Mouse (Mus musculus): ENCODE data around the gene Ndufb10.

The Ndufb10 gene

DNA sequence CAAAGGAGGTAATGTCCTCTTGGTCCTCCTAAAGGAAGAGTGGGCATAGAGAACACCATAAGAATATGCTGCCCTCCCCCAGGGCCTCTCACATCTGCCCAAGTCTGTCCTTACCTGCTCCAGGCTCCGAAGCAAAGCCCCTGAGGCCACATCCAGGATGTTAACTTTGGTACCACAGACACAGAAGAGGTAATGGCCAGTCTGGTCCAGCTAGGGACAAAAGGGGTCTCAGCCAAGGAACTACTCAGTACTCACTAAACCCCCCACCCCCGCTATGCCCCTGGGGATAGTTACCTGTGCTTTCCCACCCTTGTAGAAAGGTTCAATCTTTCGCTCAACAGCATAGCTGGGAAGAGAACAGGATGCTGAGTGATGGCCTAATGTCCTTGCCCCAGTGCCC lies 18.5 kb downstream of the Ndufb10 start:
- H3K27me3 ChIP-seq (ENCODE audit: control insufficient read depth, insufficient read depth, low read length, poor library complexity, severe bottlenecking) = no peaks in the 10 kb centered on the region
- H3K36me3 ChIP-seq (ENCODE audit: control insufficient read depth, insufficient read depth, low read length, poor library complexity, severe bottlenecking) = peaks cover 2% of the 10 kb centered on the region
- DNase-seq (ENCODE audit: low read depth, low spot score) = no peak

DNA sequence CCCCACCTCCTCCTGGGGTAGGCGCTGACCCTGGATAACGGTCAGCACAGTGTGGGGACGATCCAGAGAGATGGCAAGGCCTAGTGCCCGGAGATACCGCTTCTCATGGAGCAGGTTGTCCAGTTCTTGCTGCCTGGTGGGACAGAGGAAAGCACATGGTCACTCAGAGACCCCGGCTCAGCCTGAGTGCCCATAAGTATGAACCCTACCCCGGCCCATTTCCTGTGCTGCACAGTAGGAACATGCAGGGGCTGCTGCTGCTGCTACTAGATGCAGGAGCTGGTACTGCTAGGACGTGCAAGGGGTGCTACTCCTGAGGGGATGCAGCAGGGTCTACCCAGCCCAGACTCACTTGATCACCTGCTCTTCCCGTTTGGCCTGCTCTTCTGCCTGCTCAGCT lies 23.0 kb downstream of the Ndufb10 start:
- no peaks in the 10 kb centered on the region for H3K27me3 ChIP-seq (ENCODE audit: control insufficient read depth, insufficient read depth, low read length, poor library complexity, severe bottlenecking)
- peaks cover 2% of the 10 kb centered on the region for H3K36me3 ChIP-seq (ENCODE audit: control insufficient read depth, insufficient read depth, low read length, poor library complexity, severe bottlenecking)
- DNase-seq (ENCODE audit: low read depth, low spot score) = no peak

DNA sequence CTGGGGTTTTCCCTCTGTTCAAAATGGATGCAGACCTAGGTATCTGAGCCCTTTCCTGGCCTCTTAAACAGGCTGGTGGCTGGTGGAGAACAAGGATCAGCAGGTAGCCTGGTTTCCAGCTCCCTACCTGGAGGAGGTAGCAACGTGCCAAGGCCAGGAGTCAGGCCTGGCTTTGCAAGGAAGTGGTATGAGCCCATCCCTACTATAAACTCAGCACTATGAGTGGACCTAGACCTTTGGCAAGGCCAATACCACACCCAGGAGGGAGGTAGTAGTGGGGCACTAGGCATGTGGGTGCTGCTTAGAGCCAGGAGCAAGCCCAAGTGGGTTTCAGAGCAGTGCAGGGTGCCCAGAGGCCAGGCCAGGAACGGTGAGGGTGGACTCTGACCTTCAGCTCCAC lies 24.8 kb downstream of the Ndufb10 start:
- Histone ChIP-seq H3K27me3 (ENCODE audit: control insufficient read depth, insufficient read depth, low read length, poor library complexity, severe bottlenecking) (no peaks in the 10 kb centered on the region), H3K36me3 (ENCODE audit: control insufficient read depth, insufficient read depth, low read length, poor library complexity, severe bottlenecking) (peaks cover 2% of the 10 kb centered on the region)
- DNase-seq (ENCODE audit: low read depth, low spot score) = no peak

GRCm38 (mm10) chr17:24698715-24699114 lies 25.6 kb downstream of the Ndufb10 start:
- DNase-seq (ENCODE audit: low read depth, low spot score) = no peak

DNA sequence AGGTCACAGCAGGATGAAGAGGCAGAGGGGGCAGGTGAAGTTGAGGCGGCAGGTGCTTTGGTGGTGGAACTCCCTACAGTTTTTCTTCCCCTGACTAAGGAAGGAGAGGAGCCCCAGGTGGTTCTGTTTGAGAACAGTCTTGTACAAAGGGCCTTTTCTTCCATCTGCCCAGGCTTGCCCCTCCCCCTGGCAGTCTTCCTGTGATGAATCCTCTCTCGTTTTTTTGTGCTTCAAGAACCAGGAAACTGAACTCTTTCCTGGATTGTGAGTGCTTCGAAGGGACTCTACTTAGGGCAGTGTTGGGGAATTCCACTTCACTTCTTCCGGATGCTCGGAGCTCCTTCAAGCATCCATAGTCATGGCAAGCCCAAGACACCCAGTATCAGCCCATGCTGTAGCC lies 26.3 kb downstream of the Ndufb10 start:
- no peak for DNase-seq (ENCODE audit: low read depth, low spot score)
- H3K36me3 ChIP-seq (ENCODE audit: control insufficient read depth, insufficient read depth, low read length, poor library complexity, severe bottlenecking) = peaks cover 2% of the 10 kb centered on the region
- no peaks in the 10 kb centered on the region for H3K27me3 ChIP-seq (ENCODE audit: control insufficient read depth, insufficient read depth, low read length, poor library complexity, severe bottlenecking)

More at GRCm38 (mm10) chr17:24698715-24699114, 25.6 kb downstream of the Ndufb10 start:
- Histone ChIP-seq H3K27me3 (ENCODE audit: control insufficient read depth, insufficient read depth, low read length, poor library complexity, severe bottlenecking) (no peaks in the 10 kb centered on the region), H3K36me3 (ENCODE audit: control insufficient read depth, insufficient read depth, low read length, poor library complexity, severe bottlenecking) (peaks cover 2% of the 10 kb centered on the region)

DNA sequence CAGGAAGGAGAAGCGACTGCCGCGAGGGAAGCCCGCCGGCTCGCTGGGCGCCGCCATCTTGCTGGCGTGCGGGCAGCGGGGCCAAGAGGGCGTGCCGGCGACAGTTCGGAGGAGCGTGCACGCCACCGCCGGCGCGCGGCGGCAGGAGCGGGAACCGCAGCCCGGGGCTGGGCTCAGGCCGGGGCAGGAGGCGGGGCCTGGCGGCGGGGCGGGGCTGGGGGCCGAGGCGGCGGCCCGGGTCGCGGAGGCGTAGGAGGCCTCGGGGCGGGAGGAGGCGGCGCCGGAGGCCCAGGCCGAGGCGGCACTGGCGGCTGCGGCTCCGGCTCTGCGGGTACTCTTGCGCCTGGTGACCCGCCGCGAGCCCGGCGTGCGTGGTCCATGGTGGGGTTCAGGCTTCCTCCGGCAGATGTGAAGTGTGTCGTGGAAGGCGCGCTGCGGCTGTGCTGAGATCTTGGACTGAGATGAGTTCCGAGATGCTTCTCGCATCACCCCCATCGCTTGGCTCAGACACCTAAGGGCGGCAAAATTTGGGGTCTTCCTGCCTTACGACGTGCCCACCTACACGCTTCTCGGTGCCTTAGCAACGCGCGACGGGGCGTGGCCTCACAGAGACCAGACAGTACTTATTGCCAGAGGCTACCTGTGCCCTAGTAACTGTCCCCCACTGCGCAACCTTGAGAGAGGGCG lies 28.1 kb downstream of the Ndufb10 start, which contains the start of the genes Gfer and Noxo1:
Gene Gfer, minus strand, starts transcription at position 146 of the 687 bp plus-strand sequence.
Gene Noxo1, plus strand, starts transcription at position 224 of the 687 bp plus-strand sequence.
- peak; percentile 87 for DNase-seq (ENCODE audit: low read depth, low spot score)
- Histone ChIP-seq H3K27me3 (ENCODE audit: control insufficient read depth, insufficient read depth, low read length, poor library complexity, severe bottlenecking) (no peaks in the 10 kb centered on the region), H3K36me3 (ENCODE audit: control insufficient read depth, insufficient read depth, low read length, poor library complexity, severe bottlenecking) (no peaks in the 10 kb centered on the region)

DNA sequence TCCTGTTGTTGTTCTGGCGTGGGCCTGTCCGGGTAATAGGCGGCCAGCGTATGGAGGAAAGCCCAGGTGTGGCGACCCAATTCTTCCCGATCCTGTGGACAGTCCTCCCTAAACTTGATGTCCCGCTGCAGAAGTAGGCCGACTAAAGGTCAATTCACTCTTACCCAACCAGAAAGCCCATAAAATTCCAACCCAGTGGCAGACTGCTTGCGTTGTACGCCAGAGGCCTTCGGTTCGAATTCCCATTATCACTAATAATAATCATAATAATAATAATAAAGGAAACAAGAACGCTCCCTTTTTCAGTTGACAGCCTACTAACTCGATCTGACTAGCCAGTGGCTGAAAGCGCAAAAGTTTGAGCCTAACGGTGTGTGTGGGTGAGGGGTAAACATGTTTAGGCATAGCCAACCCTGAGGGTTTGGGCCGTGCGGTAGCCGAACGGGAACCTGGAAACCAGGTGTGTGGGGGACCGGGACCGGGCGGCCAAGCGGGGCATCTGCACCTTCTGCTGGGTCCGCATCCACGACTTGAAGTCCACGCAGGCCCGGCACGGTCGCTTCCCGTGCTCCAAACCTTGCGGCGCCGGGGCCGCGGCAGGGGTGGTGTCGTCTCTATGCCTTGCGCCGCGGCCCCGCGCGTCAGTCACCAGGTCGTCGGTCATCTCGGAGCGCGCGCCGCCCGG lies 28.8 kb downstream of the Ndufb10 start:
- DNase-seq (ENCODE audit: low read depth, low spot score) = no peak
- H3K36me3 ChIP-seq (ENCODE audit: control insufficient read depth, insufficient read depth, low read length, poor library complexity, severe bottlenecking) = no peaks in the 10 kb centered on the region
- no peaks in the 10 kb centered on the region for H3K27me3 ChIP-seq (ENCODE audit: control insufficient read depth, insufficient read depth, low read length, poor library complexity, severe bottlenecking)

- no peaks in the 10 kb centered on the region; the same call in 1 of the 2 replicates for H3K27me3 ChIP-seq (ENCODE audit: control insufficient read depth, insufficient read depth, low read length, poor library complexity, severe bottlenecking)
- H3K36me3 ChIP-seq (ENCODE audit: control insufficient read depth, insufficient read depth, low read length, poor library complexity, severe bottlenecking) = no peaks in the 10 kb centered on the region; the same call in 1 of the 2 replicates
- no peak for DNase-seq (ENCODE audit: low read depth, low spot score)
Measured at GRCm38 (mm10) chr17:24692385-24692784, 31.9 kb downstream of the Ndufb10 start.

- no peak for DNase-seq (ENCODE audit: low read depth, low spot score)
- Histone ChIP-seq H3K36me3 (ENCODE audit: control insufficient read depth, insufficient read depth, low read length, poor library complexity, severe bottlenecking) (no peaks in the 10 kb centered on the region; the same call in 1 of the 2 replicates), H3K27me3 (ENCODE audit: control insufficient read depth, insufficient read depth, low read length, poor library complexity, severe bottlenecking) (no peaks in the 10 kb centered on the region; the same call in 1 of the 2 replicates)
Measured at GRCm38 (mm10) chr17:24689251-24690081, 34.8 kb downstream of the Ndufb10 start, which contains the start of gene Syngr3. Syngr3 (minus strand) TSS chr17:24689955.

GRCm38 (mm10) chr17:24687599-24687998 lies 36.7 kb downstream of the Ndufb10 start:
- no peak for DNase-seq (ENCODE audit: low read depth, low spot score)

GRCm38 (mm10) chr17:24687146-24687595 lies 37.1 kb downstream of the Ndufb10 start:
- DNase-seq (ENCODE audit: low read depth, low spot score) = peak; percentile 68
- Histone ChIP-seq H3K27me3 (ENCODE audit: control insufficient read depth, insufficient read depth, low read length, poor library complexity, severe bottlenecking) (no peaks in the 10 kb centered on the region; the same call in 1 of the 2 replicates), H3K36me3 (ENCODE audit: control insufficient read depth, insufficient read depth, low read length, poor library complexity, severe bottlenecking) (no peaks in the 10 kb centered on the region; the same call in 1 of the 2 replicates)

More at GRCm38 (mm10) chr17:24687599-24687998, 36.7 kb downstream of the Ndufb10 start:
- H3K36me3 ChIP-seq (ENCODE audit: control insufficient read depth, insufficient read depth, low read length, poor library complexity, severe bottlenecking) = no peaks in the 10 kb centered on the region; the same call in 1 of the 2 replicates
- no peaks in the 10 kb centered on the region; the same call in 1 of the 2 replicates for H3K27me3 ChIP-seq (ENCODE audit: control insufficient read depth, insufficient read depth, low read length, poor library complexity, severe bottlenecking)

DNA sequence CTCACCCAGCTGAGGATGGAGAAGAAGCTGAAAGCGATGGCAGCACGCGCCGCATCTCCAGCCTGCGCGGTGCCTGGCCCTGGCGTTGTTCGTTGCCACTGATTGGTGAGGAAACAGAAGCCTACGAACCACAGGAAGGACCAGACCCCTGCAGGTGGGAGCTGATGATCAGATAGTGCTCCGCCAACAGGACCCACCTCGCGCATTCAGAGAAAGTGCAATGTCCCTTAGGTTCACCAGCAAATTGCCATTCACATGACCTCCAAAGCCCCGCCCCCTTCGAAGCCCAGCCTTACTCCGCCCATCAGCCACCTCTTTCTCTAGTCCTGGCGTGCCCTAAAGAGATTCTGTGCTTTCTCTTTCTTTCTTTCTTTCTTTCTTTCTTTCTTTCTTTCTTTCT lies 37.8 kb downstream of the Ndufb10 start:
- H3K27me3 ChIP-seq (ENCODE audit: control insufficient read depth, insufficient read depth, low read length, poor library complexity, severe bottlenecking) = no peaks in the 10 kb centered on the region; the same call in 1 of the 2 replicates
- no peaks in the 10 kb centered on the region; the same call in 1 of the 2 replicates for H3K36me3 ChIP-seq (ENCODE audit: control insufficient read depth, insufficient read depth, low read length, poor library complexity, severe bottlenecking)
- DNase-seq (ENCODE audit: low read depth, low spot score) = peak; percentile 78

- Histone ChIP-seq H3K27me3 (ENCODE audit: control insufficient read depth, insufficient read depth, low read length, poor library complexity, severe bottlenecking) (no peaks in the 10 kb centered on the region), H3K36me3 (ENCODE audit: control insufficient read depth, insufficient read depth, low read length, poor library complexity, severe bottlenecking) (peaks cover 4% of the 10 kb centered on the region)
- DNase-seq (ENCODE audit: low read depth, low spot score) = no peak
Measured at GRCm38 (mm10) chr17:24677500-24678080, 46.7 kb downstream of the Ndufb10 start.

DNA sequence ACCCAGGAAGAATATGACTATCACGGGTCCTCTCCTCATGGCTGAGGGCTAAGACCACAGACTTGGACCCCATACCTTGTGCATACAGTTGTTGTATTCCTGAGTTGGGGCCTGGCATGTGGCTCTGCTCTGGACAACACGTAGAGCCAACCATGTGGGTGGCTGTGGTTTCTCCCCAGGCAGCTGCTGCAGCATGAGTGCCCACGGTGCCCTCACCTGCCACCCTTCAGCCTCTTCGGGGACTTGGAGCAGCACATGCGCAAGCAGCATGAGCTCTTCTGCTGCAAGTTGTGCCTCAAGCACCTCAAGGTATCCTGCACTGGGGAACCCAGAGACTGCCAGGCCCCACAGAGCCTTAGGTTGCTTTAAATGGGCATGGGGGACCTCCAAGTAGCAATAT lies 47.4 kb downstream of the Ndufb10 start:
- no peak for DNase-seq (ENCODE audit: low read depth, low spot score)
- Histone ChIP-seq H3K27me3 (ENCODE audit: control insufficient read depth, insufficient read depth, low read length, poor library complexity, severe bottlenecking) (no peaks in the 10 kb centered on the region), H3K36me3 (ENCODE audit: control insufficient read depth, insufficient read depth, low read length, poor library complexity, severe bottlenecking) (peaks cover 4% of the 10 kb centered on the region)
